Mouse (Mus musculus): Measurements from ENCODE around the gene Gm15262.
"Not testable (repeated sequence)": the region's sequence is repeated elsewhere in the genome, so short reads cannot be mapped to it uniquely, and the experiment has no call there.

Gene Gm15262

GRCm38 (mm10) chrX:161287156-161287555 is at the start of gene Gm15262:
Gm15262 (plus strand) TSS chrX:161287456.
- DNase-seq (ENCODE audit: inconsistent age in 2 of 2, low spot score in 1 of 2): not testable (repeated sequence)

DNA sequence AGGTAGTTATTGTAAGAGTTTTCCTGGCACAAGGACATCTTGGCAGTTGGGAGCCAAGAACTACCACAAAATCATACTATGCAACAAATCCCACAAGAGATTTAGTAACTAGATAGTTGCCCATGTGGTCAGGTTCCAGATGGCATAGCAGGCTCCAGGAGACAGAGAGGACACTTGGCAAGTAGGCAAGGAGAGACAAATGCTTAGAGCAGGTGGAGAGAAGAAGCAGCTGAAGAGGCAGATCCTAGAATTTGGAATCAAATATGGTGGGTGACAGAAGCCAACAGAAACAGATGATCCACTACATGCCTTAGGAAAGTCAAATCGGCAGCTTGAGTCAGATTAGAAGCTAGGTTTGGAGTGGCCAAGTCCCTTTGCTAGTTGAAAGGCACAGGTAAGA is 20.9 kb downstream of the Gm15262 start:
- no peak for DNase-seq (ENCODE audit: inconsistent age in 2 of 2, low spot score in 1 of 2)

DNA sequence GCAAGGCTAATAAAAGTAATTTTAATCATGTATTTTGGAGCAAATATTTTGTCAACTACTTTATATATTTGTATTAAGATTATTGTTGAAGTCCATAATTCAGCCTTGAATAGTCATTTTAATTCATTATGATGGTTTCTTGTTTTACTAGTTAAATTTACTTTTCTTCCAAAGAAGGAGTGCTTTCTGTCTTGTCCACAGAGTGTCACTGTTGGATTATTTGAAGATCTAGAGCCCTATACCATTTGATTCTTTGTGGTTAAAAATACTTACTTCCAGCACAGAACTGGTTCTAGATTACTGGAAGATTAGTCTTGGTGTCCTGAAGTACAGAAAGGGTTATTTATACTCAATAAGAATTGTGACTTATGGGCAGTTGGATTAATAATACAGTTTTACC is 29.2 kb downstream of the Gm15262 start:
- no peak for DNase-seq (ENCODE audit: inconsistent age in 2 of 2, low spot score in 1 of 2)

DNA sequence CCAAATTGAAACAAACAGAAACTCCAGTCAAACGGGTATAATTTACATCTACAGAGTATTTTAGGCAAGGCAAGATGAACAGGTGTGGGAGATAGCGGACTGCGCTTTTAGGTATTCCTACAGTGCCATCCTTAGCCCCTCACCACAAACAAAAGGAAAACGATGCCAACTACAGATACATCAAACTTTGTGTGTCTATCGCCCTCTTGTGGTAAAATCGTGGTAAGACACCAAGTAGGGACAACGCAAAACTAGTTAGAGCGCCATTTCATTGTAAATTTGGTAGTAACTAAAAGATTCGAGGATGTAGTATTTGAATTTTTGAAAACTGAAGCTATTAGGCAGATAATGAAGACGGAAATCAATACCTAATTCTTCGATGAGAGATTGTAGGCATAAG is 83.7 kb downstream of the Gm15262 start:
- peak in 1 of 2 experiments; percentile 28 for DNase-seq (ENCODE audit: inconsistent age in 2 of 2, low spot score in 1 of 2)

DNA sequence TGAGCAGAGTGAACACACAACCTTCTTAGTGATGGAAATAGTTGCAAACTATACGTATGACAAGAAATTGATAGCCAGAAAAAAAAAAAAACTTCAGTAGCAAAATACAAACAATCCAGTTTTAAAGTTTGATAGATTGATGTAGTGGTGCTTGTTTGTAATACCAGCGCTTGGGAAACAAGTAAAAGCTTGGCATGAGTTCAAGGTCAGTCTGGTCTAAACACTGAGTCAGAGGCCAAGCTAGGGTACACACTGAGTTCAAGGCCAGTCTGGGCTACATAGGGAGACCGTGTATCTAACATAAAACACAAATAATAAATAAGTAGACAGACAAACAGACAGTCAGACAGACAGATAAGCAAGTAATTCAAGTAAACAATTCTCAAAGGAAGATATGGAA is 84.2 kb downstream of the Gm15262 start:
- peak in 1 of 2 experiments; percentile 62 for DNase-seq (ENCODE audit: inconsistent age in 2 of 2, low spot score in 1 of 2)

DNA sequence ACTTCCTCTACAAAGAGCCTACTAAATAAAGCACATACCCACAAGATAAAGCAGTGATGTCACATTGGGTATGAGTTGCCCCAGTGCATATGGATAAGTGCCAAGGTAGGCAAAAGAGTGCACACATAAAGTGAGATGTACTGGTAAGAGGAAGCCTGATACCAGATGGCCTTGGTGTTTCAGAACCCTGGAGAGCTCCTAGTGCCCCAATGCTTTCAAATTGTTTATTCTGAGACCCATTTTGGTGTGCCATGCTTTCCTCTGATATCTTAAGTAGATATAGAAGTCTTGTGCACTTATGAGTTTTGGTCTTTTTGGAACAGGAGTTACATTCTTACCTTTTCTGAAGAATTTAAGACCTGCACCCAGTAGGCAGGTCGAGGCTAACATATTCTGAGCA is 88.3 kb downstream of the Gm15262 start:
- peak; percentile 10 to 62 for DNase-seq (ENCODE audit: inconsistent age in 2 of 2, low spot score in 1 of 2)

DNA sequence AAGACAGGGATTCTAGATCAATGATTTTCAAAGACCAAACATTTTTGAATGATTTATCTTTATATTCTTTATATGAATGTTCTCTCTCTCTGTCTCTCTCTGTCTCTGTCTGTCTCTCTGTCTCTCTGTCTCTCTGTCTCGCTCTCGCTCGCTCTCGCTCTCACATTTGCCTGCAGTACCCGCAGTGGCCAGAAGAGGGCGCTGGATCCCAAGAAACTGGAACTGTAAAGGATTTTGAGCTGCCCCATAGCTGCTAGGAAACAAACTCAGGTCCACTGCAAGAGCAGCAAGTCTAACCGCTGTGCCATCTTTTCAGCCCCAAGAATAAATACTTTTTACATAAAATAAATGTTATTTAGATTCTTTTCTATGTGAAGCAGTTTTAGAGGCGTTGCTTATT is 98.5 kb downstream of the Gm15262 start:
- peak; percentile 18 to 78 for DNase-seq (ENCODE audit: inconsistent age in 2 of 2, low spot score in 1 of 2)

DNA sequence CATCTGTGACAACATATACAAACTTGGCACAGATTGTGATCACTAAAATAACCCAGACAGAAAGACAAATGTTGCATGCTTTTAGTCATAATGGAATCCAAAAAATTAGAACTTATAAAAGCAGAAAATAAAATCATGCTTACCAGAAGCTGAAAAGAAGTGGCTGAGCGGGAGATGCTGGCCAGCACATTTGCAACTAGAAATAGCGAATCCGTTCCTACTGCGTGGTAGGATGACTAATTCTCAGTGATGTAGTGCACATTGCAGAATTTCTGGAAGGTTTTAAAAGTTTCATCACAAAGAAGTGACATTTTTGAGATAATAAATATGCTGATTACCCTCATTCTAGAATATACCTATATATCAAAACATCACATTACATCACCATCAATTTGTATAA is 100.7 kb downstream of the Gm15262 start:
- DNase-seq (ENCODE audit: inconsistent age in 2 of 2, low spot score in 1 of 2): no peak

- DNase-seq (ENCODE audit: inconsistent age in 2 of 2, low spot score in 1 of 2): peak; percentile 54 to 89
Measured at GRCm38 (mm10) chrX:161399110-161399509, 111.9 kb downstream of the Gm15262 start.

GRCm38 (mm10) chrX:161411151-161411550 is 123.9 kb downstream of the Gm15262 start:
- no peak for DNase-seq (ENCODE audit: inconsistent age in 2 of 2, low spot score in 1 of 2)

All from adrenal gland, adult (tissue).